Mouse (Mus musculus): ENCODE results near the gene 1110059G10Rik. TPM values are rescaled to one million over a fixed set of nuclear protein-coding genes. Genes with fewer than 3 reads are reported as not detected.

The 1110059G10Rik gene
- 10 to 100 TPM; 23.2 to 25.3 TPM for total RNA-seq (2023)

GRCm38 (mm10) chr9:122950643-122951475 is at the start of gene 1110059G10Rik, which contains the start of gene Kif15:
TSS of gene 1110059G10Rik (minus strand) at chr9:122951000.
TSS of gene Kif15 (plus strand) at chr9:122951046.

GRCm38 (mm10) chr9:122922936-122923381 is 27.8 kb downstream of the 1110059G10Rik start, which contains the start of gene Zfp105:
TSS of gene Zfp105 (plus strand) at chr9:122923072.

Other genes with a start within 250 kb of the 1110059G10Rik start
- not detected for gene Topaz1, start 203.7 kb downstream of the 1110059G10Rik start, total RNA-seq (2023)
- gene Tcaim, start 145.5 kb downstream of the 1110059G10Rik start, total RNA-seq (2023), result 1 to 10 TPM; 4.4 to 6.0 TPM
- gene Gm35549, start 107.0 kb downstream of the 1110059G10Rik start, total RNA-seq (2023), result not detected
- 100 to 1,000 TPM; 100 to 107 TPM for gene Zfp445, start 85.0 kb downstream of the 1110059G10Rik start, total RNA-seq (2023)
- under 1 TPM; 0.49 to 0.87 TPM for gene Zkscan7, start 65.3 kb downstream of the 1110059G10Rik start, total RNA-seq (2023)
- under 1 TPM; 0.44 to 0.86 TPM for gene Zfp105, start 27.9 kb downstream of the 1110059G10Rik start, total RNA-seq (2023)
- 10 to 100 TPM; 60.1 to 86.8 TPM for gene Kif15, start within 50 bp of the 1110059G10Rik start, total RNA-seq (2023)
- 1 to 10 TPM; 3.7 to 6.0 TPM for gene Tmem42, start 70.3 kb upstream of the 1110059G10Rik start, total RNA-seq (2023)
- not detected for gene Tgm4, start 83.7 kb upstream of the 1110059G10Rik start, total RNA-seq (2023)
- 100 to 1,000 TPM; 105 to 116 TPM for gene Zdhhc3, start 162.2 kb upstream of the 1110059G10Rik start, total RNA-seq (2023)
- gene Exosc7, start 162.2 kb upstream of the 1110059G10Rik start, total RNA-seq (2023), result 10 to 100 TPM; 26.9 to 29.5 TPM
- not detected for gene Clec3b, start 199.9 kb upstream of the 1110059G10Rik start, total RNA-seq (2023)